ENCODE assay signal across 11 mouse cellular contexts in genomic region chr9:115355972-115356371, GRCm38 (mm10). TPM values are rescaled to one million over a fixed set of nuclear protein-coding genes. Genes with fewer than 3 reads are reported as not detected.
DNase-seq lines count a peak whose midpoint lies in the region; ATAC-seq and TF ChIP-seq lines count a peak whose summit lies in the region.
"Had no signal": no experiment of that assay in that cellular context is flagged by ENCODE, and none has a peak within 500 bp of the region (broad histone marks: within the 10 kb centered on the region; RNA-seq: fewer than 3 reads in every experiment).

No protein-coding gene starts in this region.

- TF ChIP-seq CTCF in intestine, postnatal 0 days (IDR thresholded peaks at IDR 0.05; ENCODE audit: low read depth), result no peak

- WGBS in kidney, embryonic 15.5 days, result 17% methylated on average over 5 of the region's 5 CpGs
- 12% methylated on average over 5 of the region's 5 CpGs for WGBS in intestine, postnatal 0 days

- no peaks in the 10 kb centered on the region for H3K36me3 ChIP-seq in kidney, embryonic 15.5 days
- H3K36me3 ChIP-seq in intestine, postnatal 0 days (ENCODE audit: control insufficient read depth, insufficient read depth), result no peaks in the 10 kb centered on the region
- H3K36me3 ChIP-seq: G1E had no signal

- no peak overlapping the region for H3K4me2 ChIP-seq in kidney, embryonic 15.5 days
- peak overlapping the region; percentile 52 for H3K4me2 ChIP-seq in intestine, postnatal 0 days (replicated peaks; ENCODE audit: low read depth)

- DNase-seq in kidney, postnatal 25 days, result no peak
- peak; percentile 20 for DNase-seq in thymus, postnatal 0 days (ENCODE audit: low spot score)
- no peak for DNase-seq in thymus, adult 18-20 months
- DNase-seq in thymus, postnatal 4 days, result peak; percentile 21
- no peak for DNase-seq in neural tube, embryonic 10.5 days (ENCODE audit: extremely low spot score, low spot score)
- DNase-seq: heart, postnatal 10 days; kidney, adult 9 months had no signal

- H3K9ac ChIP-seq in kidney, embryonic 15.5 days, result no peak overlapping the region
- H3K9ac ChIP-seq in intestine, postnatal 0 days (ENCODE audit: low read depth, low read length), result no peak overlapping the region

- H3K27ac ChIP-seq in kidney, embryonic 15.5 days, result no peak overlapping the region; the same call in 1 of the 2 replicates
- peak overlapping the region; percentile 95 for H3K27ac ChIP-seq in intestine, postnatal 0 days (ENCODE audit: low read depth, low read length)

- peak; percentile 83 for ATAC-seq in kidney, embryonic 15.5 days (replicated peaks; ENCODE audit: low FRiP score)
- peak; percentile 75 for ATAC-seq in intestine, postnatal 0 days
- no peak for ATAC-seq in granulocyte monocyte progenitor cell, adult 5-6 weeks (replicated peaks; ENCODE audit: poor library complexity, severe bottlenecking)

- no peaks in the 10 kb centered on the region for H3K9me3 ChIP-seq in kidney, embryonic 15.5 days (replicated peaks)
- H3K9me3 ChIP-seq in intestine, postnatal 0 days (ENCODE audit: control insufficient read depth), result no peaks in the 10 kb centered on the region

- peaks cover 21% of the 10 kb centered on the region for H3K4me1 ChIP-seq in kidney, embryonic 15.5 days
- 0 out of 2 replicates have a peak, but pooled peaks cover 3% of the 10 kb centered on the region for H3K4me1 ChIP-seq in intestine, postnatal 0 days (replicated peaks; ENCODE audit: control insufficient read depth, insufficient read depth, low read length)

- H3K4me3 ChIP-seq in kidney, embryonic 15.5 days (replicated peaks), result no peak overlapping the region
- H3K4me3 ChIP-seq in intestine, postnatal 0 days (ENCODE audit: low read depth, low read length), result 0 out of 2 replicates have a peak overlapping the region, but pooled peaks have one; percentile 1

- no peaks in the 10 kb centered on the region for H3K27me3 ChIP-seq in kidney, embryonic 15.5 days
- no peaks in the 10 kb centered on the region for H3K27me3 ChIP-seq in intestine, postnatal 0 days (replicated peaks; ENCODE audit: control insufficient read depth, insufficient read depth, low read length)

RNA-seq across cellular contexts. Expression of gene Stt3b, which starts 45.8 kb away (rescaled TPM):
- 101 and 102 TPM in 2 replicates for polyA plus RNA-seq in kidney, embryonic 15.5 days (2015; fragmentation: Nextera tagmentation; extraction: Ambion mirVana)
- polyA plus RNA-seq in thymus, postnatal 0 days (2015; fragmentation: Nextera tagmentation; extraction: Ambion mirVana), result 55.6 and 56.8 TPM in 2 replicates
- 51.5 and 54.1 TPM in 2 replicates for polyA plus RNA-seq in intestine, postnatal 0 days (2015; fragmentation: Nextera tagmentation; extraction: Ambion mirVana)
- 91.1 and 97.6 TPM in 2 replicates for total RNA-seq in granulocyte monocyte progenitor cell, adult 5-6 weeks (2014; fragmentation: Nextera tagmentation)
- total RNA-seq in granulocyte monocyte progenitor cell, adult 5-6 weeks (2017), result 127 and 130 TPM in 2 replicates

Comparison
In these comparisons a context has a peak if more than half of its experiments do, and no peak if none do; other contexts are left out.
1. DNase-seq: peak in thymus, postnatal 0 days (single experiment) and thymus, postnatal 4 days (single experiment); none in kidney, postnatal 25 days (0 of 2), thymus, adult 18-20 months (0 of 2) and neural tube, embryonic 10.5 days (single experiment).